Mouse (Mus musculus): ENCODE results near the gene Klhl25. TPM values are rescaled to one million over a fixed set of nuclear protein-coding genes. Genes with fewer than 3 reads are reported as not detected.

Gene Klhl25
- polyA plus RNA-seq, 1 experiment from 2014 or later: 10.3 TPM

- H3K4me2 ChIP-seq: no peak overlapping the region
- no peak overlapping the region for H3K4me3 ChIP-seq (ENCODE audit: low read depth, low read length)
- no peaks in the 10 kb centered on the region for H3K4me1 ChIP-seq (ENCODE audit: control insufficient read depth, insufficient read depth, low read length)
- no peaks in the 10 kb centered on the region for H3K36me3 ChIP-seq (ENCODE audit: control insufficient read depth, insufficient read depth, low read length)
- no peak overlapping the region for H3K9ac ChIP-seq (ENCODE audit: low read depth, low read length)
- WGBS (ENCODE audit: insufficient replicate concordance): 83% methylated on average over 7 of the region's 7 CpGs
- H3K27me3 ChIP-seq (ENCODE audit: control insufficient read depth, insufficient read depth, low read length): no peaks in the 10 kb centered on the region
- no peaks in the 10 kb centered on the region; the same call in 1 of the 2 replicates for H3K9me3 ChIP-seq (replicated peaks; ENCODE audit: control insufficient read depth, low read length)
- no peak overlapping the region for H3K27ac ChIP-seq (ENCODE audit: low read depth, low read length)
- ATAC-seq (replicated peaks; ENCODE audit: insufficient number of reproducible peaks, low FRiP score, low TSS enrichment): no peak
Measured at GRCm38 (mm10) chr7:75820687-75821086, 27.4 kb upstream of the Klhl25 start.

GRCm38 (mm10) chr7:75822087-75822668 lies 25.9 kb upstream of the Klhl25 start:
- H3K4me2 ChIP-seq: no peak overlapping the region
- H3K9ac ChIP-seq (ENCODE audit: low read depth, low read length): no peak overlapping the region
- no peak for ATAC-seq (replicated peaks; ENCODE audit: insufficient number of reproducible peaks, low FRiP score, low TSS enrichment)
- no peaks in the 10 kb centered on the region for H3K27me3 ChIP-seq (ENCODE audit: control insufficient read depth, insufficient read depth, low read length)
- no peak overlapping the region for H3K27ac ChIP-seq (ENCODE audit: low read depth, low read length)
- H3K4me3 ChIP-seq (ENCODE audit: low read depth, low read length): no peak overlapping the region
- H3K4me1 ChIP-seq (ENCODE audit: control insufficient read depth, insufficient read depth, low read length): no peaks in the 10 kb centered on the region
- WGBS (ENCODE audit: insufficient replicate concordance): 76% methylated on average over 8 of the region's 8 CpGs
- no peaks in the 10 kb centered on the region for H3K36me3 ChIP-seq (ENCODE audit: control insufficient read depth, insufficient read depth, low read length)
- H3K9me3 ChIP-seq (replicated peaks; ENCODE audit: control insufficient read depth, low read length): no peaks in the 10 kb centered on the region; the same call in 1 of the 2 replicates

DNA sequence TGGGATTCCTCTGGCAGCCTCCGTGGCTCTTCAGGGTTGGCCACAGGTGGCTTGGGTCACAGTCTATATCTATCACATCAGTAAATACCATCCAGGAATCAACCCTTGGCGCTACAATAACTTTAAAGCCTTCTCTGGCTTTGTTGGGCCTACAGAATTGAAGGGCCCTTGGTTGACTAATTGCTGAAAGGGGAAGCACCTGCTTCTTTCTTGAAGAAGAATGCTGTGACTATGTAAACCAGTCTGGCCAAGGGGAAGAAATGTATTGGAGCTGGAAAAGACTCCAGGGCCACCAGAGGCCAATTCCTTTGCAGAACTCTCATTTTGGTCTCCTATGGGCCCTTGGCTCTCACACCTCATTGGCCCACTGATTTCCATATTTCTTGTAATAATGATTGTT lies 25.0 kb upstream of the Klhl25 start:
- Histone ChIP-seq H3K4me1 (ENCODE audit: control insufficient read depth, insufficient read depth, low read length) (peaks cover 3% of the 10 kb centered on the region), H3K27me3 (ENCODE audit: control insufficient read depth, insufficient read depth, low read length) (no peaks in the 10 kb centered on the region), H3K36me3 (ENCODE audit: control insufficient read depth, insufficient read depth, low read length) (no peaks in the 10 kb centered on the region), H3K27ac (ENCODE audit: low read depth, low read length) (no peak overlapping the region), H3K4me3 (ENCODE audit: low read depth, low read length) (no peak overlapping the region), H3K9ac (ENCODE audit: low read depth, low read length) (no peak overlapping the region), H3K9me3 (replicated peaks; ENCODE audit: control insufficient read depth, low read length) (no peaks in the 10 kb centered on the region; the same call in 1 of the 2 replicates), H3K4me2 (no peak overlapping the region)
- ATAC-seq (replicated peaks; ENCODE audit: insufficient number of reproducible peaks, low FRiP score, low TSS enrichment): no peak
- 75% methylated on average over 2 of the region's 2 CpGs for WGBS (ENCODE audit: insufficient replicate concordance)

DNA sequence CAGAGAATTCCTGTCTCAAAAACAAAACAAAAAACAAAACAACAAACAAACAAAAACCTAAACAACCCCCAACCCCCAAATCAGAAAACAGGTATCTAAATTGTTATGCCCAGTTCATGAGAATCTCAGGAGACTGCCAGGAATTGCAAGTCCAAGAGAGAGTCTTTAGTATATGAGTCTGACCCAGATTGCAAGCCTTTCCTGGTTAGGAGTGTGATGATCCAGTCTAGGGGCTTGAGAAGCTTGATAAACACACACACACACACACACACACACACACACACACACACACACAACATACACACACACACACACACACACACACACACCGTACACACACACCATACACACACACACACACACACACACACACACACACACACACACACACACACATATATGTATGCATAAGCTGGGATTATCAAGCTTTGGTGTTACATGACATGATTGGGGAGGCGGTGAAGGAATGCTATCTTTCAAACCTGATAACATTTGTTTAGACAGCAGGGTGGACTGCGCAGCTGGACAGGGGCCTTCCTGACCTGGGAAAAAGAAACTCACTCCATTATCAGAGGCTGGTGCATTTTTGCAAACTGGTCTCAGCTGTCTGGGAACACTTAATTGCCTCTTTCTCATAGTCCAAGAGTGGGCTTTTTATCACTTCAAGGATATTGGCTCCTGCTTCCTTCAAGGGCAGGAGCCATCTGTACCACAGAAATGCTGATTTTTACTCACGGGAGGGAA lies 21.6 kb upstream of the Klhl25 start:
- ATAC-seq (replicated peaks; ENCODE audit: insufficient number of reproducible peaks, low FRiP score, low TSS enrichment): peak; percentile 66
- Histone ChIP-seq H3K9me3 (replicated peaks; ENCODE audit: control insufficient read depth, low read length) (no peaks in the 10 kb centered on the region), H3K9ac (ENCODE audit: low read depth, low read length) (no peak overlapping the region), H3K36me3 (ENCODE audit: control insufficient read depth, insufficient read depth, low read length) (no peaks in the 10 kb centered on the region), H3K27me3 (ENCODE audit: control insufficient read depth, insufficient read depth, low read length) (no peaks in the 10 kb centered on the region), H3K4me2 (no peak overlapping the region), H3K27ac (ENCODE audit: low read depth, low read length) (peak overlapping the region; percentile 64), H3K4me3 (ENCODE audit: low read depth, low read length) (no peak overlapping the region), H3K4me1 (ENCODE audit: control insufficient read depth, insufficient read depth, low read length) (peaks cover 3% of the 10 kb centered on the region)
- 17% methylated on average over 4 of the region's 4 CpGs for WGBS (ENCODE audit: insufficient replicate concordance)

DNA sequence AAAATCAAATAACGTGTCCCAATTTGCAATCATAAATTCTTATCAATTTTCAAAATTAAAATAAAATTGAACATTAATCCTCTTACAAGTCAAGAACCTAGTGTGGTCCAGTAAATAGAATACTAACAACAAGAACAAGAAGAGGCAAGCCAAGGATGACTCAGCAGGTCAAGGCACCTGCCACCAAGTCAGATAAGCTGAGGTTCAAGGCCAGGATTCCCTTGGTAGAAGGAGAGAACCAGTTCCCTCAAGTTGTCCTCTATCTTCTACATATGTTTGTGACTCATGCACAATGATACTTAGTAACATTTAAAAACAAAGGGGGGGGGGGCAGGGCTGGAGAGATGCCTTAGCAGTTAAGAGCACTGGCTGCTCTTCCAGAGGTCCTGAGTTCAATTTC lies 20.8 kb upstream of the Klhl25 start:
- no peaks in the 10 kb centered on the region for H3K36me3 ChIP-seq (ENCODE audit: control insufficient read depth, insufficient read depth, low read length)
- no peaks in the 10 kb centered on the region for H3K27me3 ChIP-seq (ENCODE audit: control insufficient read depth, insufficient read depth, low read length)
- peaks cover 3% of the 10 kb centered on the region for H3K4me1 ChIP-seq (ENCODE audit: control insufficient read depth, insufficient read depth, low read length)
- H3K4me3 ChIP-seq (ENCODE audit: low read depth, low read length): no peak overlapping the region
- H3K9me3 ChIP-seq (replicated peaks; ENCODE audit: control insufficient read depth, low read length): no peaks in the 10 kb centered on the region
- no peak overlapping the region for H3K9ac ChIP-seq (ENCODE audit: low read depth, low read length)
- 76% methylated on average over 1 of the region's 1 CpGs for WGBS (ENCODE audit: insufficient replicate concordance)
- peak overlapping the region; percentile 64 for H3K27ac ChIP-seq (ENCODE audit: low read depth, low read length)
- ATAC-seq (replicated peaks; ENCODE audit: insufficient number of reproducible peaks, low FRiP score, low TSS enrichment): no peak
- no peak overlapping the region for H3K4me2 ChIP-seq

GRCm38 (mm10) chr7:75827850-75828249 lies 20.3 kb upstream of the Klhl25 start:
- Histone ChIP-seq H3K4me1 (ENCODE audit: control insufficient read depth, insufficient read depth, low read length) (peaks cover 3% of the 10 kb centered on the region), H3K27me3 (ENCODE audit: control insufficient read depth, insufficient read depth, low read length) (no peaks in the 10 kb centered on the region), H3K9me3 (replicated peaks; ENCODE audit: control insufficient read depth, low read length) (no peaks in the 10 kb centered on the region), H3K4me2 (peak overlapping the region; percentile 29), H3K4me3 (ENCODE audit: low read depth, low read length) (no peak overlapping the region), H3K27ac (ENCODE audit: low read depth, low read length) (no peak overlapping the region), H3K9ac (ENCODE audit: low read depth, low read length) (no peak overlapping the region), H3K36me3 (ENCODE audit: control insufficient read depth, insufficient read depth, low read length) (no peaks in the 10 kb centered on the region)
- ATAC-seq (replicated peaks; ENCODE audit: insufficient number of reproducible peaks, low FRiP score, low TSS enrichment): no peak
- 21% methylated on average over 10 of the region's 10 CpGs for WGBS (ENCODE audit: insufficient replicate concordance)

- no peaks in the 10 kb centered on the region for H3K36me3 ChIP-seq (ENCODE audit: control insufficient read depth, insufficient read depth, low read length)
- H3K9ac ChIP-seq (ENCODE audit: low read depth, low read length): no peak overlapping the region
- H3K4me3 ChIP-seq (ENCODE audit: low read depth, low read length): no peak overlapping the region
- no peak overlapping the region for H3K27ac ChIP-seq (ENCODE audit: low read depth, low read length)
- no peak overlapping the region for H3K4me2 ChIP-seq
- no peaks in the 10 kb centered on the region for H3K9me3 ChIP-seq (replicated peaks; ENCODE audit: control insufficient read depth, low read length)
- WGBS (ENCODE audit: insufficient replicate concordance): 79% methylated on average over 5 of the region's 5 CpGs
- H3K27me3 ChIP-seq (ENCODE audit: control insufficient read depth, insufficient read depth, low read length): no peaks in the 10 kb centered on the region
- H3K4me1 ChIP-seq (ENCODE audit: control insufficient read depth, insufficient read depth, low read length): peaks cover 3% of the 10 kb centered on the region
- ATAC-seq (replicated peaks; ENCODE audit: insufficient number of reproducible peaks, low FRiP score, low TSS enrichment): no peak
Measured at GRCm38 (mm10) chr7:75828536-75828935, 19.6 kb upstream of the Klhl25 start.

DNA sequence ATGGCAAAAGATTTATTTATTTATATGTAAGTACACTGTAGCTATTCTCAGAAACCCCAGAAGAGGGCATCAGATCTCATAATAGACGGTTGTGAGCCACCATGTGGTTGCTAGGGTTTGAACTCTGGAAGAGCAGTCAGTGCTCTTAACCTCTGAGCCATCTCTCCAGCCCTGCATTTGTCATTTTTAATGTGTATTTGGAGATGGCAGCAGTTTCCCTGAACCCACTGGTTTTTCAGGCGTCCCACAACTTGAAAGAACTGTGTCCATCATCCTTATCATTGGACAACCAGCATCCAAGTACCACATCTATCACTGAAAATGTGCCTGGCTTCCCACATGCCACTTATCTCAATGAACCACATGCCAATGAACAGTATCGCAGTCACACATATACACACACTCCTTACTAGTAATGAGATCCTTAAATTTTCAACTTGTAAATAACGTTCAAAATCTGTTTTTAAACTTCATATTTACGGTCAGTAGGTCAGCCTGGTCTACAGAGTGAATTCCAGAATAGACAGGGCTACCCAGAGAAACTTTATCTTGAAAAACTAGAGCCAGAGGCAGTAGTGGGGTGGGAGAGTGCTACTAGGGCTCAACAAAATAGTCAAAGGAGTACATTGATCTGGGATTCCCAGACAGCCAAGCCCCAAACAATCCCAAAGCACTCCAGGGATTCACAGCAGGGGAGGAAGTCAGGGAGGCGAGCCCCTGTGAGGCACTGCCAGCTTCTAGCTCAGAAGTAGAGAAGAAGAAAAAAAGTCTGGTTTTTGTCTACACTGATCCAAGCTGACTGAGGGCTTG lies 17.7 kb upstream of the Klhl25 start:
- no peak for ATAC-seq (replicated peaks; ENCODE audit: insufficient number of reproducible peaks, low FRiP score, low TSS enrichment)
- H3K4me1 ChIP-seq (ENCODE audit: control insufficient read depth, insufficient read depth, low read length): peaks cover 3% of the 10 kb centered on the region
- no peak overlapping the region for H3K9ac ChIP-seq (ENCODE audit: low read depth, low read length)
- H3K36me3 ChIP-seq (ENCODE audit: control insufficient read depth, insufficient read depth, low read length): no peaks in the 10 kb centered on the region
- 66% methylated on average over 6 of the region's 6 CpGs for WGBS (ENCODE audit: insufficient replicate concordance)
- H3K27ac ChIP-seq (ENCODE audit: low read depth, low read length): no peak overlapping the region
- no peaks in the 10 kb centered on the region for H3K9me3 ChIP-seq (replicated peaks; ENCODE audit: control insufficient read depth, low read length)
- no peak overlapping the region for H3K4me2 ChIP-seq
- no peaks in the 10 kb centered on the region for H3K27me3 ChIP-seq (ENCODE audit: control insufficient read depth, insufficient read depth, low read length)
- H3K4me3 ChIP-seq (ENCODE audit: low read depth, low read length): no peak overlapping the region

All from heart, embryonic 11.5 days (tissue).